Mouse (Mus musculus) stomach, embryonic 14.5 days (tissue): Measurements from ENCODE around the gene Dpp3. TPM values are rescaled to one million over a fixed set of nuclear protein-coding genes. Genes with fewer than 3 reads are reported as not detected.
"Not testable (repeated sequence)": the region's sequence is repeated elsewhere in the genome, so short reads cannot be mapped to it uniquely, and the experiment has no call there.

ENCODE experiments used
- ATAC-seq: fragments of 200-750 bp; cut with Nextera tagmentation; 2 replicates; pipeline ENCODE4 v1.8.0; 2017; ENCODE audit warnings: low read depth, moderate TSS enrichment; ENCODE audit not compliant: insufficient number of reproducible peaks, insufficient read depth, low FRiP score
- H3K27ac ChIP-seq: fragments of 300-500 bp; sonication (generic); 2 replicates; pipeline ENCODE4 v1.5.1; 2014; ENCODE audit warnings: mild to moderate bottlenecking, low read length, moderate library complexity, mixed read lengths
- H3K27me3 ChIP-seq: fragments of 300-500 bp; sonication (generic); 2 replicates; pipeline ENCODE4 v1.6.1; 2014; ENCODE audit warnings: low read length, control low read depth, mixed read lengths; ENCODE audit not compliant: control insufficient read depth, insufficient read depth
- H3K36me3 ChIP-seq: fragments of 300-500 bp; sonication (generic); 2 replicates; pipeline ENCODE4 v1.6.1; 2014; ENCODE audit warnings: mild to moderate bottlenecking, control low read depth, low read length, moderate library complexity, mixed read lengths; ENCODE audit not compliant: control insufficient read depth, insufficient read depth
- H3K4me1 ChIP-seq: fragments of 300-500 bp; sonication (generic); 2 replicates; pipeline ENCODE4 v1.6.1; 2014; ENCODE audit warnings: low read length, control low read depth, mixed read lengths; ENCODE audit not compliant: control insufficient read depth, insufficient read depth
- H3K4me2 ChIP-seq: fragments of 300-500 bp; sonication (generic); replicated peaks from 2 replicates; pipeline ENCODE4 v1.6.1; 2014; ENCODE audit warnings: low read depth, low read length, control low read depth
- H3K4me3 ChIP-seq: fragments of 300-500 bp; sonication (generic); 2 replicates; pipeline ENCODE4 v1.5.1; 2014; ENCODE audit warnings: low read depth, low read length, control low read depth
- H3K9ac ChIP-seq: fragments of 300-500 bp; sonication (generic); replicated peaks from 2 replicates; pipeline ENCODE4 v1.6.1; 2014; ENCODE audit warnings: low read depth, mild to moderate bottlenecking, control low read depth, low read length, moderate library complexity, mixed read lengths
- H3K9me3 ChIP-seq: fragments of 300-500 bp; sonication (generic); 2 replicates; pipeline ENCODE4 v1.6.1; 2016; ENCODE audit warnings: low read depth, low read length, control low read depth; ENCODE audit not compliant: control insufficient read depth
- WGBS: fragments of 180-500 bp; shearing (Covaris S2); extraction: QIAGEN DNeasy Blood & Tissue Kit; methylation state at CpG from one replicate; pipeline ENCODE4 v1.1.7; 2014; 5-methylcytosine and 5-hydroxymethylcytosine counted together
- polyA plus RNA-seq: library from polyadenylated mRNA; unstranded; fragments of >200 nt; fragmentation: Nextera tagmentation; extraction: Ambion mirVana; gene quantifications from 2 replicates; pipeline ENCODE4 v1.2.1, GENCODE M21; 2014

Gene Dpp3
- 90.1 and 93.8 TPM in 2 replicates for polyA plus RNA-seq

DNA sequence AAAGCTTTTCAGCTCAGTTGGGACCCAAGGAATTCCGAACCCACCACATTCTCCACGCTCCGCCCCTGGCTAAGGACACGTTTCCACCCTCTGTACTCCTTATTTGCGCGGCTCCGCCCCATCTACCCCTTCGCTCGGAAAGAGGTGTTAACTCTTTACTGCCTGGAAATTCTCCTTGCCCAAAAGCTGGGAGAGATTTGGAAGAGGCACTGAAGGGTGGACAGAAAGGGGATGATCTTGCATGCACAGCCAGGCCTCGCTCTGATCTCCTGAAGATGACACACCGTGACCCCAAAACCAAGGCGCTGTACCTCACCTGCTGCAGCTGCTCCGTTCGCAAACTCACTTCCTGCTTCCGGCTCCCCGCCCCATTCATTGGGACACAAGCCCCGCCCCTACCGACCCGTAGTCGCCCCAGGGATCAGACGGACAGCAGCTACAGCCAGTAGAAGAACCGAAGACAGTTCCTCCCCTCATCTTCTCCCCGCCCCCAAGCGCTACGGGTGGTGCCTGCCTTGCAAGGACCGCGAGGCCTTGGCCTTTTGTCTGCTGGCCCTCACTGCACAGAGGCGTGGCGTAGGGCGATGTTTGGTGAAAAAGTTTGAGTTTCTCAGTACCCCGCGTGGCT, at the start of gene Dpp3:
Gene Dpp3, minus strand, starts transcription at position 384 of the 628 bp plus-strand sequence.
- Histone ChIP-seq H3K36me3 (peaks cover 13% of the 10 kb centered on the region), H3K27me3 (no peaks in the 10 kb centered on the region), H3K9me3 (no peaks in the 10 kb centered on the region), H3K27ac (peak within 1 kb of the TSS; percentile 82), H3K4me3 (peak within 1 kb of the TSS; percentile 59), H3K4me1 (peaks cover 16% of the 10 kb centered on the region), H3K4me2 (peak within 1 kb of the TSS; percentile 80), H3K9ac (peak within 1 kb of the TSS; percentile 53)
- under 1% methylated on average over 32 of the region's 32 CpGs for WGBS
- peak; percentile 99 for ATAC-seq

DNA sequence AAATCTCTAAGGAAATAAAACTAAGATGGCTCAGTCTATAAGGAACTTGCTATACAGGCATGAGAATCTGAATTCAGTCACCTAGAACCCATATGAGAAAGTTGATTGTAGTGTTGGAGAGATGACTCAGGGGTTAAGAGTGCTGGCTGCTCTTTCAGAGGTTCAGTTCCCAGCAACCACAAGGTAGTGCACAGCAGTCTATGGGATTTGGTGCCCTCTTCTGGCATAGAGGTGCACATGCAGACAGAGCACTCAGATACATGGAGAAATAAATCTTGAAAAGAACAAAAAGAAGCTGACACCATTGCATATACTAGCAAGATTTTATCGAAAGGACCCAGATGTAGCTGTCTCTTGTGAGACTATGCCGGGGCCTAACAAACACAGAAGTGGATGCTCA, 40.1 kb upstream of the Dpp3 start:
- no peak for ATAC-seq
- no peaks in the 10 kb centered on the region for H3K27me3 ChIP-seq
- H3K4me1 ChIP-seq = no peaks in the 10 kb centered on the region
- 78% methylated on average over 2 of the region's 2 CpGs for WGBS
- no peak overlapping the region for H3K27ac ChIP-seq
- no peak overlapping the region for H3K4me2 ChIP-seq
- no peak overlapping the region for H3K9ac ChIP-seq
- H3K4me3 ChIP-seq = no peak overlapping the region
- peaks cover 13% of the 10 kb centered on the region for H3K36me3 ChIP-seq
- no peaks in the 10 kb centered on the region for H3K9me3 ChIP-seq

DNA sequence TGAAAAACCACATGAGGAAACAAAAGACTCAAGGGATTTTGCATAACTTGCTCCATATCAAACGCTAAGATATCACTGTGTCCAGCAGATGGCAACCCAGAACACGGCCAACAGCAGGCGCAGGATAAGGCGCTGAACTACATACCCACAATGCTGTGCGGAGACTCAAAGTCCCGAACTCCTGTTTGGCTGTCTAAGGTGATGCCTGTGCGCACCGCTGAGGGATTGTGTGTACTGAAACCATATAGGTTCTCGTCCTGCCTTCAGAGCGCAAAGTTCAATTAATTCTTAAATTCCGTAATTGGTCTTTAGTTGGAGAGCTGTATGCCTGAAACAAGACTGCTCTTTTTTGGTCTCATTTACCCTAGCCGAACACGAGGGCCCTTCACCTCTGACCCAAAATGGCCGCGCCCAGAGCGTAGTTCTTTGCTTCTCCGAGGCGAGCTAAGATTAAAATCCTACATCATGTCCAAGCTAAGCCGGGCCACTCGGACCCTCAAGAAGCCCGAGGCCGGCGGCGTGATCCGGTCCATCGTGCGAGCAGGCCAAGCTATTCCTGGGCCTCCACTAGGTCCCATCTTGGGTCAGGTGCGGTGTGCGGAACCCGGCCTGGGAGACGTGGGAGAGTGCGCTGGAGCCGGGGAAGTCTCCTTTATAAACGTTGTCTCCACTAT, 34.0 kb upstream of the Dpp3 start, which contains the start of gene Mrpl11:
Gene Mrpl11, plus strand, starts transcription at position 220 of the 674 bp plus-strand sequence.
- peak within 1 kb of the TSS; percentile 63 for H3K9ac ChIP-seq
- peak within 1 kb of the TSS; percentile 74 for H3K4me2 ChIP-seq
- peak within 1 kb of the TSS; percentile 85 for H3K27ac ChIP-seq
- H3K27me3 ChIP-seq = no peaks in the 10 kb centered on the region
- peaks cover 5% of the 10 kb centered on the region; the same call in 1 of the 2 replicates for H3K4me1 ChIP-seq
- peak within 1 kb of the TSS; percentile 84 for H3K4me3 ChIP-seq
- ATAC-seq = peak; percentile 98
- no peaks in the 10 kb centered on the region for H3K9me3 ChIP-seq
- peaks cover 13% of the 10 kb centered on the region for H3K36me3 ChIP-seq
- WGBS = under 1% methylated on average over 34 of the region's 34 CpGs

DNA sequence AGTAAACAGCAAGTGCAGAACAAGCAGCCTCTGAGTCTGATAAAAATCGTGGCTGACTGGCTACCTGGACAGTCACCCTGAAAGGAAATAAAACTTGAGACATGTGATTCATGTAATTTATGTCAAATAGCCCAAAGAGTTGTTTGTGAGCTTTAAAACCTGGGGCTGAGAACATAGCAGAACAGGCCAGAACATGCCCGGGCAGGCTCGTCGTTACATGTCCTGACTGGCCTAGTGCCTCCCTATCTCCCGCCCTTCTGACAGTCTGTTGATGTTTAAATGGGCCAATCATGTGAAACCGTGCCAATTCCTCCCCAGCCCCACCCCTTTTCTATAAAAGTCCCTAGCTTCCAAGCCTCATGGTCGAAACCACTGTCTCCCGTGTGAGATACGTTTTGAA, 20.6 kb upstream of the Dpp3 start:
- H3K36me3 ChIP-seq, H3K9ac ChIP-seq, H3K4me3 ChIP-seq, H3K4me1 ChIP-seq, ATAC-seq, H3K4me2 ChIP-seq, H3K27ac ChIP-seq, H3K27me3 ChIP-seq, H3K9me3 ChIP-seq: not testable (repeated sequence)
- 82% methylated on average over 9 of the region's 9 CpGs for WGBS

DNA sequence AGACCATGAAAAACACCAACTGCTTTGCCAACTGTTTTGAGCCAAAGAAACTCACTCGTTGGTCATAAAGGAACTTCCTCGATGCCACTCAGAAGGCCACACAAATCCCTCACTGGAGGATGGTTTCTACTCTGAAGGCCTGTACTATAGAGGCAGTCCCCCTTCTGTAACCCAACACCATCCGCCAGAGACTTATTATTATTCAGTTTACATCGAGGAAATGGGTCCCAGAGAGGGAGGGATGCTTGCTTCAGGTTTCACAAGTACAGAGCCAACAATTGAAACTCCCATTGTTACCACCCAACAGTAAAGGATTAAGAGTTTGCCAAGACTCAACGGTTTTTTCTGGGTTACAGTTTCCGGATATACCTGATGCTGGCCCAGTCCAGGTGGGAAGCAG, 17.5 kb upstream of the Dpp3 start:
- no peak for ATAC-seq
- H3K36me3 ChIP-seq = no peaks in the 10 kb centered on the region
- 45% methylated on average over 6 of the region's 6 CpGs for WGBS

DNA sequence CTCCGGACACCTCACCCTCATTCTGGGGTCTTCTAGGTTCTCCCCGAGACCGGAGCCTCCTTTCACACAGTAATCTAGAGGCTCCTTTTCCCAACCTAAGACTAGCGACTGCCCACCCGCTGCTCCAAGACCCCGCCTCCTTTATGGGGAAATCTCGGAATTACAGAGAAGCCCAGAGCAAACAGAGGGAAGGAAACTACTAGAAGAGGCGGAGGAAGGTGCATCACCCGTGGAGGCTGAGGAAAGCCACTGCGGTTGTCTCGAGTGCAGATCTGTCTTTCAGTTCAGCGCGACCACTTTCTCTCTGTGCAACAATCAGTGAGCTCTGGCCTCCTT, 15.1 kb upstream of the Dpp3 start:
- Histone ChIP-seq H3K9ac (no peak overlapping the region; the same call in 1 of the 2 replicates), H3K27ac (no peak overlapping the region), H3K4me3 (peak overlapping the region; percentile 57), H3K9me3 (no peaks in the 10 kb centered on the region), H3K27me3 (no peaks in the 10 kb centered on the region), H3K36me3 (no peaks in the 10 kb centered on the region), H3K4me2 (peak overlapping the region; percentile 89), H3K4me1 (peaks cover 10% of the 10 kb centered on the region)
- ATAC-seq = no peak
- WGBS = 6% methylated on average over 13 of the region's 13 CpGs

More for the DNA sequence above, 17.5 kb upstream of the Dpp3 start:
- Histone ChIP-seq H3K27me3 (no peaks in the 10 kb centered on the region), H3K4me3 (no peak overlapping the region), H3K27ac (no peak overlapping the region), H3K9ac (no peak overlapping the region), H3K4me2 (no peak overlapping the region), H3K9me3 (no peaks in the 10 kb centered on the region), H3K4me1 (peaks cover 10% of the 10 kb centered on the region)

DNA sequence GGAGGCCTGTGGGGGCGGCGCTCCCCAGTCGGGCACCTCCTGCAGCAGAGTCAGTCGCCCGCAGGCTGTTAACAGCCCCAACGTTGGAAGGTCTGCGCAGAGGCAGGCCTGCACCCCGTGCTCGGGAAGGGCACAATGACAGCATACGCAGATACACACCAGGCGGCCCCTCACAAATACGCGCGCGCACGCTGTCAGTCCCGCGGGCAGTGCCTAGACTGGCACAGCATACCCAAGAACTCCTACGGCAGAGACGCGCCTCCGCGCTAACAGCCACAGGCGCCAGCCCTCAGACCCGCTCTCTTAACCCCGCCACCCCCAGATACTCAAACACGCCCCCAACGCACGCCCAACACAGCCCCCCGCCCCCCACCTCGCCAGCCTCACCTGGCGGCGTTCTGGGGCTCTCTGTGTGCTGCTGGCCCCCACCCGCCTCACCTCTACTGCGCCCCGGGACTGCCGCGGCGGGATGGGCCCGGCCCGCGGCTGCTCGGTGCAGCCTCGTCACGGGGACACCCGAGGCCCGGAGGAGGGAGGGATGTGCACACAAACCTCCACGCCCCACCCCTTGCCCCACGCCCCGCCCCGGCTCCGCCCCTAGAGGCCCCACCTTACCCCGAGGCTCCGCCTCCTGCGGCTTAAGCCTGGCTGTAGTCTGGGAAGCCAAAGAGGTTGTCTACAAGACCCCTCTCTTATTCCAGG, 14.6 kb upstream of the Dpp3 start, which contains the start of gene Peli3:
Gene Peli3, minus strand, starts transcription at position 577 of the 702 bp plus-strand sequence.
- Histone ChIP-seq H3K4me1 (peaks cover 10% of the 10 kb centered on the region), H3K9ac (peak within 1 kb of the TSS; percentile 46; the same call in 1 of the 2 replicates), H3K4me2 (peak within 1 kb of the TSS; percentile 89), H3K4me3 (peak within 1 kb of the TSS; percentile 57), H3K27ac (0 out of 2 replicates have a peak within 1 kb of the TSS, but pooled peaks have one; percentile 6), H3K27me3 (no peaks in the 10 kb centered on the region), H3K36me3 (no peaks in the 10 kb centered on the region), H3K9me3 (no peaks in the 10 kb centered on the region)
- 1% methylated on average over 44 of the region's 55 CpGs for WGBS
- peak; percentile 93 for ATAC-seq

DNA sequence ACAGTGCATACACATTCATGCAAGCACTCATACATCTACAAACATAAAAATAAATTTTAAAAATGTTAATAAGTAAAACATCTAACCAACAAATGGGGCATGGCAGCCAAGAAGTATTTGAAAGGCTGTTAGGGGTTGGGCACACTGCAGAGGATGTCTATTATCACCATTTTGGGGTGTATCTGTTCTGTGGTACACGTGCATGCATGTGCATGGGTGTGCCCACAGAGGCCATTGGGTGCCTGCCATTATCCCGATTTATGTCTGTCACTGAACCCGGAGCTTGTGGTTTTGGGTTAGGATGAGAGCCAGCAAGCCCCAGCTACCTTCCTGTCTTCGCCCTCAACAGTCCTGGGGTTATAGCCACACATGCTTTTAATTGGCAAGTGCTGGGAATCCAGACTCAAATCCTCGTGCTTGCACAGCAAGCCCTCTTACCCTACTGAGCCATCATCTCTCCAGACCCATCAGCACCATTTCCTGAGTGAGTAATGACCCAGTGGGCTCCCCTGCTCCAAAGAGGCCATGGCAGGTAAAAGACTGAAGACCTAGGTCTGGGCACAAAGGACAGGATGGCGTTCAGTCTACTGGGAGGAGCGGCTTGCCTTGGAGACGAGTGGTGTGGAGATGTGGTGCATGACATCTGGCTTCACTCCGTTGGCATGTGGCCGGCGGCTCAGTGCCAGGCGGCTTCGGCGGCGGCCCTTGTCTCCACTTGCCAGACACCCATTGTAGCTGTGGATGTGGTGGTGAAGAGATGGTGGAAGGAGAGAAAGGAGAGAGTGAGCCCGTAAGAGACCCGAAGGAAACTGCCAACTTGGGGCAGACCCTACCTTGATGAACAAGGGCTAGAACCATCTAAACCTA, 9.6 kb upstream of the Dpp3 start:
- H3K4me3 ChIP-seq = no peak overlapping the region
- H3K36me3 ChIP-seq = no peaks in the 10 kb centered on the region
- H3K9ac ChIP-seq = no peak overlapping the region
- no peak for ATAC-seq
- 89% methylated on average over 17 of the region's 17 CpGs for WGBS
- peaks cover 5% of the 10 kb centered on the region; the same call in 1 of the 2 replicates for H3K4me1 ChIP-seq
- H3K27ac ChIP-seq = no peak overlapping the region
- no peaks in the 10 kb centered on the region for H3K27me3 ChIP-seq
- no peaks in the 10 kb centered on the region for H3K9me3 ChIP-seq
- H3K4me2 ChIP-seq = no peak overlapping the region
